Mouse (Mus musculus) limb, embryonic 15.5 days (tissue): ENCODE results near the gene Timm8a1. TPM values are rescaled to one million over a fixed set of nuclear protein-coding genes. Genes with fewer than 3 reads are reported as not detected.
"Not testable (repeated sequence)": the region's sequence is repeated elsewhere in the genome, so short reads cannot be mapped to it uniquely, and the experiment has no call there.

Source experiments
- ATAC-seq: fragments of 200-750 bp; cut with Nextera tagmentation; 2 replicates; pipeline ENCODE4 v1.8.0; 2017; ENCODE audit warnings: low read depth, moderate TSS enrichment; ENCODE audit not compliant: insufficient number of reproducible peaks, low FRiP score, low TSS enrichment
- H3K27ac ChIP-seq: fragments of 300-500 bp; sonication (generic); 2 replicates; pipeline ENCODE4 v1.5.1; 2015; ENCODE audit warnings: moderate library complexity, mild to moderate bottlenecking, inconsistent platforms
- H3K27me3 ChIP-seq: fragments of 300-500 bp; sonication (generic); 2 replicates; pipeline ENCODE4 v1.6.1; 2015; ENCODE audit warnings: inconsistent platforms
- H3K36me3 ChIP-seq: fragments of 300-500 bp; sonication (generic); 2 replicates; pipeline ENCODE4 v1.6.1; 2015; ENCODE audit warnings: inconsistent platforms
- H3K4me1 ChIP-seq: fragments of 300-500 bp; sonication (generic); 2 replicates; pipeline ENCODE4 v1.6.1; 2015; ENCODE audit warnings: inconsistent platforms
- H3K4me2 ChIP-seq: fragments of 300-500 bp; sonication (generic); 2 replicates; pipeline ENCODE4 v1.6.1; 2015; ENCODE audit warnings: mild to moderate bottlenecking, inconsistent platforms
- H3K4me3 ChIP-seq: fragments of 300-500 bp; sonication (generic); 2 replicates; pipeline ENCODE4 v1.5.1; 2015; ENCODE audit warnings: mild to moderate bottlenecking, inconsistent platforms
- H3K9ac ChIP-seq: fragments of 300-500 bp; sonication (generic); 2 replicates; pipeline ENCODE4 v1.6.1; 2015; ENCODE audit warnings: inconsistent platforms
- H3K9me3 ChIP-seq: fragments of 300-500 bp; sonication (generic); 2 replicates; pipeline ENCODE4 v1.6.1; 2016; ENCODE audit warnings: inconsistent platforms
- WGBS: fragments of 180-500 bp; shearing (Covaris S2); methylation state at CpG from one replicate; pipeline ENCODE4 v1.1.7; 2015; 5-methylcytosine and 5-hydroxymethylcytosine counted together
- polyA plus RNA-seq: library from polyadenylated mRNA; unstranded; fragments of >200 nt; fragmentation: Nextera tagmentation; extraction: Ambion mirVana; gene quantifications from 2 replicates; pipeline ENCODE4 v1.2.1, GENCODE M21; 2015

Timm8a1 gene
- polyA plus RNA-seq, 1 experiment from 2014 or later: 64.1 TPM

DNA sequence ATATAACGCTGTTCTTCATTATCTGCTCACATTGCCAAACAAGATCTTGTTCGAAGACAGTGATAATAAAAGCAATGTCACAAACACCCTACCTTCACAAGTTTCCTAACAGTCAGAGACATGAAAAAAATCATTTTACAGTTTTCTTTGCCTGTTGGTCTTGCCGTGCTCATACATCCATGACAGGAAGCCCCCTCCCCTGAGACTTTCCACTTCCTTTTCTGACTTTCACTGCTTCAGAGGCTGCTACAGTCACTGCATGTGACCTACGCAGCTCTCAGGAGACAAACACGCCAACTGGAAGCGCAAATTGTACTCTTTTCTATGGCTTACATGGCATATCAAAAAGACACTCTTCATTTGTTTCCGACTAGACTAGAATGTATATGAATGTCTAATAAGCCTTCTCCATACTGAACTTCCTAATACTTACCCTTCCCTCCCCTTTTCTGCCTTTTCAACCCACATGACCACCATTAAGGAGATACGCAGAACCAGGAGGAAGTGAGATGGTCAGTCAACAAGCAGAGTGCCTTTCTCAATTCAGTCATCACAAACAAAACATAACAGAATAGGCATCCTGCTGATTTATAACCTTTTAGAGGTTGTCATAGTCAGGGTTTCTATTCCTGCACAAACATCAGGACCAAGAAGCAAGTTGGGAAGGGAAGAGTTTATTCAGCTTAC lies 25.0 kb upstream of the Timm8a1 start:
- H3K27ac ChIP-seq: no peak overlapping the region
- H3K4me1 ChIP-seq: no peaks in the 10 kb centered on the region
- no peak for ATAC-seq
- no peak overlapping the region for H3K9ac ChIP-seq
- H3K4me2 ChIP-seq: no peak overlapping the region
- no peaks in the 10 kb centered on the region; the same call in 1 of the 2 replicates for H3K27me3 ChIP-seq
- H3K36me3 ChIP-seq: no peaks in the 10 kb centered on the region
- H3K9me3 ChIP-seq: no peaks in the 10 kb centered on the region
- WGBS: 81% methylated on average over 8 of the region's 8 CpGs
- H3K4me3 ChIP-seq: no peak overlapping the region

DNA sequence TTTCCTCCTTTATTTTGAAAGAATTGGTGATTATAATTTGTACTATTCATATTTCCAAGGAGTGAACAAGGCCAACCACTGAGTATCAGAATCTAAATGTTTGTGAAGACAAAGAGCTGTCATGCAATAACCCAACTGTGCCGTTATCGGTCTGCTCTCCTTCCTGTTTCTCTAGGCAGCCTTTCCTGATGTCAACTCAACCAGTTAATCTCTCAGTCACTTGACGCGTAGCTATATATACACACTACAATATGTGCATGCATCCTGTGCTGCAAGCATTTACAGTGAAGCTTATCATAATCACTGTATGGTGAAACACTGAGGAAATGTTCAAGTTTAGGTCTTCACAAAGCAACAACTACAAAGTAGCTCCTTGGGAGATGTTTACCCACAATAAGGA lies 22.7 kb upstream of the Timm8a1 start:
- Histone ChIP-seq H3K4me1 (no peaks in the 10 kb centered on the region), H3K4me3 (no peak overlapping the region), H3K27me3 (no peaks in the 10 kb centered on the region), H3K36me3 (no peaks in the 10 kb centered on the region), H3K9me3 (no peaks in the 10 kb centered on the region), H3K4me2 (no peak overlapping the region), H3K27ac (no peak overlapping the region), H3K9ac (no peak overlapping the region)
- no peak for ATAC-seq
- 84% methylated on average over 4 of the region's 4 CpGs for WGBS

DNA sequence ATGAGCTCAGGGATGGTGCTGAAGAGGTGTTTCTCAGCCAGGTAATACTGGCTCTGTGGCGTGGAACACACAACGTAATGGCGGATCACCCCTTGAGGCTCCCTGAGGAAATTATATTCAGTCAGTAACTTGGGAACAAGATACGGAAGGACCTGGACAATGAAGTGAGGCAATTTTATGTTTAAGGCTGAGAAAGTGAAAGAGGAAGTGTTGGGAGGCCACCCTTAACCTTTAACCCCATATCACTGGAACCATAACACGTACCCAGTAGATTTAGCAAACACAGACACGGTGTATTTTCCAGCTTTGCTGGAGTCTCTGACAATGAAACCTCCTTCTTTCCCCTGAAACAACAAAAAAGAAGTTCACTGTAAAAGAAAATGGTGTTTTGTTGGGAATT lies 12.8 kb upstream of the Timm8a1 start:
- Histone ChIP-seq H3K9ac (no peak overlapping the region), H3K4me3 (no peak overlapping the region)
- WGBS: 74% methylated on average over 6 of the region's 6 CpGs

DNA sequence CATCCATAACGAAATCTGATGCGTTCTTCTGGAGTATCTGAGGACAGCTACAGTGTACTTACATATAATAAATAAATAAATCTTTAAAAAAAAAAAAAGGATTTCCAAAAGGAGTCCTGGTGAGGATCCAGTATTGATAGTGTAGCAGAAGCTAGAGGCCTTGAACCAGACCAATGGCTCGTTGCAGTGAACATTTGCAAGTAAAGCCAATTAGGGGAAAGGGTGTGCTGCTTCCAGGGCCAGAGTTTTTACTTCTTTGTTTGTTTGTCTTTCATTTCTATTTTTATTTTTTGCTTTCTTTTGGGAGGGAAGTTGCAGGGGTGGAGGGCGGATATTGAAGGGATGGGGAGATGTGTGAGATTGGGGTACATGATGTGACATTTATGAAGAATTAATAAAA lies 11.7 kb upstream of the Timm8a1 start:
- no peak overlapping the region for H3K9ac ChIP-seq
- 89% methylated on average over 4 of the region's 4 CpGs for WGBS

More for the DNA sequence above, 12.8 kb upstream of the Timm8a1 start:
- H3K27me3 ChIP-seq: no peaks in the 10 kb centered on the region
- H3K4me1 ChIP-seq: no peaks in the 10 kb centered on the region
- H3K27ac ChIP-seq: no peak overlapping the region
- no peak for ATAC-seq
- H3K9me3 ChIP-seq: no peaks in the 10 kb centered on the region
- no peak overlapping the region for H3K4me2 ChIP-seq
- H3K36me3 ChIP-seq: no peaks in the 10 kb centered on the region

DNA sequence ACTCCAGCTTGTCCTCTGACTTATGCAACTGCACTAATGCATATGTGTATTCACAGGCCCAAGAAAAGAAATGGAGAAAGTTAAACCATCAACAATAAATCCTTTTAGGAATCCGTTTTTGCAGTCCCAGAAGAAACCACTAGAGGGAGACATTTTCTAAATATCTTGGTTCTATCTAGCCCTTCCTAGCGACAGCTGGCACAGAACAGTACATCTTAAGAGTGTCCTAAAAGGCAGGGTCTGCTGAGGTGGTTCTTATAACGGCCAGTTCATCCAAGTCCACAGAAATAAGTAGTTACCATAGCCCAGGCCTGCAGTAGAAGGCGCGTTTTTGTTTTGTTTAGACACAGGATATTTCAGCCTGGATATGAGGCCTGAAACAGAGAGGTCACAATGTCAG lies 9.2 kb upstream of the Timm8a1 start:
- H3K4me2 ChIP-seq: no peak overlapping the region
- H3K27me3 ChIP-seq: no peaks in the 10 kb centered on the region
- ATAC-seq: no peak
- H3K36me3 ChIP-seq: no peaks in the 10 kb centered on the region
- no peak overlapping the region for H3K9ac ChIP-seq
- H3K4me3 ChIP-seq: no peak overlapping the region
- no peak overlapping the region for H3K27ac ChIP-seq
- H3K4me1 ChIP-seq: no peaks in the 10 kb centered on the region
- no peaks in the 10 kb centered on the region for H3K9me3 ChIP-seq
- WGBS: 18% methylated on average over 5 of the region's 5 CpGs

More for the DNA sequence above, 11.7 kb upstream of the Timm8a1 start:
- H3K9me3 ChIP-seq: no peaks in the 10 kb centered on the region
- no peak overlapping the region for H3K4me2 ChIP-seq
- no peak overlapping the region for H3K27ac ChIP-seq
- H3K4me1 ChIP-seq: no peaks in the 10 kb centered on the region
- ATAC-seq: no peak
- H3K4me3 ChIP-seq: no peak overlapping the region
- no peaks in the 10 kb centered on the region for H3K36me3 ChIP-seq
- no peaks in the 10 kb centered on the region for H3K27me3 ChIP-seq

DNA sequence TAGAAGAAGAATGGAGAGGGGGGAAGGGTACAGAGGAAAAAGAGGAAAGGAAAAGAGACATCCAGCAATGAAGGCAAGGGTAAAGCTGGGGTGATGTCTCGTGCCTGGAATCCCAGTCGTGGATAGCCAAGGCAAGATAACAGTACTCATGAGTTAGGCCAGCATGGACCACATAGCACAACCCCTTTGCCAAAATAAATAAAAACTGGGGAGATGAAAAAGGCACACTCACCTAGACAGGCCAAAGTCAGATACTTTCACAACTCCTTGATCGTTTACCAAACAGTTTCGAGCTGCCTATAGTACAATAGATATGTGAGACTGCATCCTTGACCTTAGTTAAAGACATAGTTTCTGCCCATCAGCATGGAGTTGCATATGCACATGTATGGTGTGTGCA lies 5.7 kb upstream of the Timm8a1 start:
- Histone ChIP-seq H3K9me3 (no peaks in the 10 kb centered on the region), H3K4me3 (no peak overlapping the region), H3K27ac (no peak overlapping the region), H3K4me1 (no peaks in the 10 kb centered on the region), H3K4me2 (no peak overlapping the region), H3K27me3 (no peaks in the 10 kb centered on the region), H3K9ac (no peak overlapping the region), H3K36me3 (no peaks in the 10 kb centered on the region)
- 89% methylated on average over 4 of the region's 4 CpGs for WGBS
- no peak for ATAC-seq

DNA sequence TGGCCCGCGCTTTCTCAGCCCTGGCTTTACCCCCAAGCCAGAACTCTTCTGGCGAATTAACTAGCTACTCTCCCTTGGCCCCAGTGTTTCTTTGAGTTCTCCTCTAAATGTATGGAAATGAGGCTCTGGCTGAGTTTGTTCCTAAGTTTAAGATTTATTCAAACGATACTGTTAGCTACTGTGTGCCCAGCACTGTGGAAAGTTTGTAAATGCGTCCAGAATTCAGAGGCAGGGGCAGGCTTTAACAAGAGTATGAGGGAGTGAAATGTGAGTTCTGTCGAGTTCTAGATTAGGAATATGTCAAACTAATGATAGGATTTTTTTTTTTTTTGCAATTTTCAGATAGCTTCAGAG lies 267 bp upstream of the Timm8a1 start:
- Histone ChIP-seq H3K9me3 (no peaks in the 10 kb centered on the region), H3K9ac (no peak overlapping the region), H3K4me1 (no peaks in the 10 kb centered on the region), H3K36me3 (no peaks in the 10 kb centered on the region), H3K27me3 (no peaks in the 10 kb centered on the region), H3K4me2 (peak overlapping the region; percentile 33), H3K27ac (peak overlapping the region; percentile 89), H3K4me3 (peak overlapping the region; percentile 53)
- 23% methylated on average over 6 of the region's 6 CpGs for WGBS
- ATAC-seq: no peak

DNA sequence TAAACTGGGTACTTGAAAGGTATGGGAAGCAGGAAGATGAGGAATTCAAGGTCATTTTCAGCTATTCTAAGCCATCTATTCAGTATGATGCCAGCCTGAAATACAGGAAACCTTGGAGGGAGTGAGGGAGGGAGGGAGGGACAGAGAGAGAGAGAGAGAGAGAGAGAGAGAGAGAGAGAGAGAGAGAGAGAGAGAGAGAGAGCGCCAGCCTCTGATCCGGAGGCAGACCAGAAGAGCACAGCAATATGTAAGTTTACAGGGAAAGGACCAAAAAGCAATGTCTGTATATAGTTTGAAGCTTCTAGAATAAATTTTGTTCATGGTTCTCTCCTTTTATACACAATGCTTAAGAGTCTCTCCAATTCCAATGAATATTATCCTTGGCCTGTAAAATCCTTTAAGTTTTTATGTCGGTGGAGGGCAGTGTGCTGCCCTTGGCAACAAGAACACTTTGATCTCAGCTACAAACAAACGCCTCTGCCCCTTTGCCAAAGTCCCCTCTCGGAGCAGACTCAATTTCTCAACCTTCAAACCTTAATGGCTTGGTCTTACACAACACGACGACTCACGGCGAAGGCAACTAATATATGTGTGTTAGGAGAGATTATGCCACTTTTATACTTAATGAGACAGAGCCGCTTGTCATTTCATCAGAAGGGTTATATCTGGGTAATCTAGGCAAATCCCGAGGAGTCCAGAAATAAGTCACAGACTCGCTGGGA lies 1.1 kb downstream of the Timm8a1 start:
- Histone ChIP-seq H3K27me3 (no peaks in the 10 kb centered on the region), H3K9ac (peak overlapping the region; percentile 33; the same call in 1 of the 2 replicates), H3K9me3 (no peaks in the 10 kb centered on the region), H3K4me1 (no peaks in the 10 kb centered on the region), H3K36me3 (peaks cover 5% of the 10 kb centered on the region; the same call in 1 of the 2 replicates), H3K27ac (peak overlapping the region; percentile 65), H3K4me2 (peak overlapping the region; percentile 50), H3K4me3 (peak overlapping the region; percentile 53)
- 30% methylated on average over 12 of the region's 12 CpGs for WGBS
- no peak for ATAC-seq

DNA sequence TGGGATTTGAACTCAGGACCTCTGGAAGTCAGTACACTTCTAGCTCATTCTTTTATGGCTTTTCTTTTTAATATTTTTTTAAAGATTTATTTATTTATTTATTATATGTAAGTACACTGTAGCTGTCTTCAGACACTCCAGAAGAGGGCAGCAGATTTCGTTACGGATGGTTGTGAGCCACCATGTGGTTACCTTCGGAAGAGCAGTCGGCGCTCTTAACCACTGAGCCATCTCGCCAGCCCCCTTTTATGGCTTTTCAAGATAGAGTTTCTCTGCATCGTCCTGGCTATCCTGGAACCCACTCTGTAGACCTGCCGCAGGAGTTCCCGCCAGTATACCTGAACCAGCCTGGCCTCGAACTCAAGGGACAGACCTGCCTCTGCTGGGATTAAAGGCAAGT lies 1.9 kb downstream of the Timm8a1 start:
- not testable (repeated sequence) for H3K4me3 ChIP-seq, ATAC-seq, H3K27me3 ChIP-seq, H3K9me3 ChIP-seq, H3K27ac ChIP-seq, H3K36me3 ChIP-seq, H3K4me1 ChIP-seq, H3K4me2 ChIP-seq, H3K9ac ChIP-seq
- 82% methylated on average over 10 of the region's 10 CpGs for WGBS

DNA sequence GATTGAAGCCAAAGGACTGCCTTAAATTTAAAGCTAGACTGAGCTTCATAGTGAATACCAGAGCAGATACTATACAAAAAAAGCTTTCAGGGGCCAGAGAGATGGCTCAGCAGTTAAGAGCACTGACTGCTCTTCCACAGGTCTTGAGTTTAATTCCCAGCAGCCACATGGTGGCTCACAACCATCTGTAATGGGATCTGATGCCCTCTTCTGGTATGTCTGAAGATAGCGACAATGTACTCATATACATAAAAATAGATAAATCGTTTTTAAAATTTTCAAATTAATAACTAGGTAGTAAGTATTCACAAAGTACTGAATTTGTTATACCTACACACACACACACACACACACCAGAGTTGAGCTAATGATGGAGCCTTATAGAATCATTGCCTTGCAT lies 8.3 kb downstream of the Timm8a1 start:
- no peak overlapping the region for H3K9ac ChIP-seq
- 77% methylated on average over 2 of the region's 2 CpGs for WGBS

DNA sequence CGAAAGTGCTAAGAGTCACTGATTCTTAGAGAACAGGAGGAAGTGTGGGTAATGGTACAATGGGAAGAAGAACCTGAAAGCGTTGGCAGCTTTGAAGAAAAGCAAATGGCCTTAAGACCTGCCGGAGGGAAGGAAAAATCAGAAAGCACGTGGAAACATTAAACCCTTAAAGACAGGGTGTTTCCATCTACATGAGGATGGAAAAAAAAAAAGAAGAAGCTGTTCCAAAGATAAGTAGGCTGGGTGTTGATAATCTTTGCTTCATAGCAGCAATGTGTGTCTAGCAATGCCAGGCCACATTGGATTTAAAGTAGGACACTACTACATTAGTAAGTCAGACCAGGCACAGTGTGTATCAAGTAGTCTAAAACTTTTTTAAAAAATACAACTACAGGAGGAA lies 16.4 kb downstream of the Timm8a1 start:
- no peak for ATAC-seq
- Histone ChIP-seq H3K9ac (no peak overlapping the region), H3K4me1 (no peaks in the 10 kb centered on the region), H3K36me3 (no peaks in the 10 kb centered on the region), H3K27ac (no peak overlapping the region), H3K4me2 (no peak overlapping the region), H3K27me3 (no peaks in the 10 kb centered on the region), H3K9me3 (no peaks in the 10 kb centered on the region), H3K4me3 (no peak overlapping the region)
- 84% methylated on average over 4 of the region's 4 CpGs for WGBS

More for the DNA sequence above, 8.3 kb downstream of the Timm8a1 start:
- Histone ChIP-seq H3K27ac (no peak overlapping the region), H3K27me3 (no peaks in the 10 kb centered on the region), H3K9me3 (no peaks in the 10 kb centered on the region), H3K4me1 (no peaks in the 10 kb centered on the region), H3K4me3 (no peak overlapping the region), H3K36me3 (peaks cover 5% of the 10 kb centered on the region; the same call in 1 of the 2 replicates), H3K4me2 (no peak overlapping the region)
- ATAC-seq: no peak

DNA sequence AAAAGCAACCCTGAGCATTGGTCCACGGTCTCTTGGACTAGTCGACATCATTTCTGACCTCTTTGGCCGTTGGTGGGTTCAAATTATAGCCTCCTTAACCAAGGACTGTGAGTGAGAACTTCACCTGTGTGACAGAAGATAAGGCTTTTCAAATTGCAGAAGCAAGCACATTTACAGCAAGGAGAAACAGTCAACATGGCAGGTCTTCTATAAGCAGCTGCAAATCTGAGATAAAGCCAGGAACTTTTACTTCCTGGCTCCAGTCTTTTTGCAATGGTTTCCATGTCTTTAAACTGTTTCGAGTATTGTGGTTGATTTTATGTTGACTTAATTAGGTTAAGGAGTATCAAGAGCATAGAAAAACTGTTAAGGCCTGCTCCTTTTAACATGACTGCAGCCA lies 17.9 kb downstream of the Timm8a1 start:
- ATAC-seq: no peak
- Histone ChIP-seq H3K27me3 (no peaks in the 10 kb centered on the region), H3K4me2 (no peak overlapping the region), H3K4me1 (no peaks in the 10 kb centered on the region), H3K9me3 (no peaks in the 10 kb centered on the region), H3K36me3 (no peaks in the 10 kb centered on the region), H3K27ac (no peak overlapping the region), H3K4me3 (no peak overlapping the region), H3K9ac (no peak overlapping the region)
- 79% methylated on average over 4 of the region's 4 CpGs for WGBS
